Mouse (Mus musculus) thymus, adult 2 months (tissue): Measurements from ENCODE around the gene Skida1. TPM values are rescaled to one million over a fixed set of nuclear protein-coding genes. Genes with fewer than 3 reads are reported as not detected.

Experiments
- DNase-seq: peaks from one replicate; pipeline ENCODE4 v3.0.0; 2021
- H3K27ac ChIP-seq: fragments of 200-500 bp; 2 replicates; pipeline ENCODE4 v1.5.1; 2012; ENCODE audit warnings: low read length, control low read depth; ENCODE audit not compliant: control insufficient read depth, insufficient read depth
- H3K27me3 ChIP-seq: fragments of 200-500 bp; 2 replicates; pipeline ENCODE4 v1.6.1; 2012; ENCODE audit warnings: mild to moderate bottlenecking, low read length, moderate library complexity, mixed read lengths; ENCODE audit not compliant: control insufficient read depth, insufficient read depth
- H3K36me3 ChIP-seq: fragments of 200-500 bp; 2 replicates; pipeline ENCODE4 v1.6.1; 2012; ENCODE audit warnings: mild to moderate bottlenecking, low read length, moderate library complexity; ENCODE audit not compliant: control insufficient read depth, insufficient read depth
- H3K4me1 ChIP-seq: fragments of 200-500 bp; replicated peaks from 2 replicates; pipeline ENCODE4 v1.6.1; 2012; ENCODE audit warnings: low read length; ENCODE audit not compliant: control insufficient read depth, insufficient read depth
- H3K4me3 ChIP-seq: fragments of 200-500 bp; 2 replicates; pipeline ENCODE4 v1.5.1; 2012; ENCODE audit warnings: mild to moderate bottlenecking, low read length, control low read depth, moderate library complexity; ENCODE audit not compliant: control insufficient read depth, insufficient read depth
- CTCF ChIP-seq: fragments of 200-500 bp; IDR thresholded peaks from 2 replicates; pipeline ENCODE4 v1.5.1; 2012; ENCODE audit warnings: mild to moderate bottlenecking, control low read depth, low read length, moderate library complexity, borderline replicate concordance; ENCODE audit not compliant: control insufficient read depth, poor library complexity, insufficient read depth; ENCODE audit errors: extremely low read depth
- POLR2A ChIP-seq: fragments of 200-500 bp; IDR thresholded peaks from 2 replicates; pipeline ENCODE4 v1.6.1; 2012; ENCODE audit warnings: mild to moderate bottlenecking, low read length, control low read depth, moderate library complexity; ENCODE audit not compliant: control insufficient read depth, poor library complexity, insufficient read depth; ENCODE audit errors: extremely low read depth
- WGBS: fragments of 180-500 bp; shearing (Covaris S2); methylation state at CpG from one replicate; pipeline ENCODE4 v1.1.7; 2018; 5-methylcytosine and 5-hydroxymethylcytosine counted together
- polyA plus RNA-seq: library from polyadenylated mRNA; depleted of rRNA; stranded (reverse); fragments of >200 nt; gene quantifications from 2 replicates; pipeline ENCODE4 v1.2.3, GENCODE M21; 2012; rRNA removed

The Skida1 gene
- polyA plus RNA-seq, 1 experiment, result 0.38 TPM

GRCm38 (mm10) chr2:18002306-18002705 is 46.5 kb downstream of the Skida1 start:
- TF ChIP-seq CTCF, result no peak
- TF ChIP-seq POLR2A, result no peak
- DNase-seq, result no peak
- 96% methylated on average over 3 of the region's 3 CpGs for WGBS
- no peak overlapping the region for H3K27ac ChIP-seq
- no peak overlapping the region for H3K4me3 ChIP-seq
- H3K4me1 ChIP-seq, result no peaks in the 10 kb centered on the region
- H3K36me3 ChIP-seq, result no peaks in the 10 kb centered on the region
- H3K27me3 ChIP-seq, result no peaks in the 10 kb centered on the region

GRCm38 (mm10) chr2:17996858-17997257 is 52.0 kb downstream of the Skida1 start, which contains the start of gene H2al2a:
Gene H2al2a, minus strand, starts transcription at chr2:17996958.
- no peak for DNase-seq
- Histone ChIP-seq H3K4me3 (no peak within 1 kb of the TSS), H3K27ac (no peak within 1 kb of the TSS), H3K36me3 (no peaks in the 10 kb centered on the region), H3K4me1 (no peaks in the 10 kb centered on the region), H3K27me3 (no peaks in the 10 kb centered on the region)
- TF ChIP-seq POLR2A (no peak), CTCF (no peak)

Other genes starting within 250 kb of the Skida1 start
- gene H2al2a, start 52.1 kb downstream of the Skida1 start, polyA plus RNA-seq, result not detected in 2 replicates
- gene A930004D18Rik, start 11.3 kb downstream of the Skida1 start, polyA plus RNA-seq, result 0.37 and 0.75 TPM in 2 replicates
- gene Mllt10, start 6.2 kb upstream of the Skida1 start, polyA plus RNA-seq, result 75.4 and 90.3 TPM in 2 replicates